Mouse (Mus musculus): ENCODE data around the gene Slc38a1. TPM values are rescaled to one million over a fixed set of nuclear protein-coding genes. Genes with fewer than 3 reads are reported as not detected.

The Slc38a1 gene
- 75.4 and 98.8 TPM in 2 replicates for polyA plus RNA-seq (2014; fragmentation: Nextera tagmentation; extraction: Ambion mirVana)

GRCm38 (mm10) chr15:96642436-96643405 lies at the start of gene Slc38a1:
TSS of gene Slc38a1 (minus strand) at chr15:96642913.
- peak within 1 kb of the TSS; percentile 95 for H3K9ac ChIP-seq (ENCODE audit: low read depth, low read length)
- peak within 1 kb of the TSS; percentile 96 for H3K4me2 ChIP-seq (replicated peaks; ENCODE audit: low read depth, low read length)
- no peaks in the 10 kb centered on the region for H3K36me3 ChIP-seq (ENCODE audit: control insufficient read depth, insufficient read depth, low read length)
- H3K4me3 ChIP-seq (ENCODE audit: low read length), result peak within 1 kb of the TSS; percentile 78
- peak within 1 kb of the TSS; percentile 98 for H3K27ac ChIP-seq (ENCODE audit: low read depth, low read length)
- H3K4me1 ChIP-seq (ENCODE audit: control insufficient read depth, insufficient read depth, low read length), result peaks cover 19% of the 10 kb centered on the region; the same call in 1 of the 2 replicates
- H3K27me3 ChIP-seq (ENCODE audit: control insufficient read depth, insufficient read depth, low read length), result no peaks in the 10 kb centered on the region
- under 1% methylated on average over 58 of the region's 70 CpGs for WGBS
- H3K9me3 ChIP-seq (ENCODE audit: control insufficient read depth, low read length), result no peaks in the 10 kb centered on the region
- ATAC-seq (ENCODE audit: low FRiP score, low TSS enrichment), result peak; percentile 69

GRCm38 (mm10) chr15:96692401-96692800 lies 49.7 kb upstream of the Slc38a1 start:
- H3K4me1 ChIP-seq (ENCODE audit: control insufficient read depth, insufficient read depth, low read length), result peaks cover 20% of the 10 kb centered on the region; the same call in 1 of the 2 replicates
- H3K4me3 ChIP-seq (ENCODE audit: low read length), result no peak overlapping the region
- H3K27ac ChIP-seq (ENCODE audit: low read depth, low read length), result no peak overlapping the region
- no peaks in the 10 kb centered on the region for H3K27me3 ChIP-seq (ENCODE audit: control insufficient read depth, insufficient read depth, low read length)
- H3K36me3 ChIP-seq (ENCODE audit: control insufficient read depth, insufficient read depth, low read length), result peaks cover 97% of the 10 kb centered on the region
- ATAC-seq (ENCODE audit: low FRiP score, low TSS enrichment), result no peak
- no peak overlapping the region for H3K9ac ChIP-seq (ENCODE audit: low read depth, low read length)
- H3K4me2 ChIP-seq (replicated peaks; ENCODE audit: low read depth, low read length), result no peak overlapping the region
- no peaks in the 10 kb centered on the region for H3K9me3 ChIP-seq (ENCODE audit: control insufficient read depth, low read length)
- 93% methylated on average over 11 of the region's 11 CpGs for WGBS

GRCm38 (mm10) chr15:96691381-96691780 lies 48.7 kb upstream of the Slc38a1 start:
- Histone ChIP-seq H3K27ac (ENCODE audit: low read depth, low read length) (no peak overlapping the region), H3K36me3 (ENCODE audit: control insufficient read depth, insufficient read depth, low read length) (peaks cover 89% of the 10 kb centered on the region), H3K27me3 (ENCODE audit: control insufficient read depth, insufficient read depth, low read length) (no peaks in the 10 kb centered on the region), H3K4me2 (replicated peaks; ENCODE audit: low read depth, low read length) (no peak overlapping the region), H3K9ac (ENCODE audit: low read depth, low read length) (no peak overlapping the region), H3K9me3 (ENCODE audit: control insufficient read depth, low read length) (no peaks in the 10 kb centered on the region), H3K4me3 (ENCODE audit: low read length) (no peak overlapping the region), H3K4me1 (ENCODE audit: control insufficient read depth, insufficient read depth, low read length) (peaks cover 10% of the 10 kb centered on the region; the same call in 1 of the 2 replicates)
- WGBS, result 86% methylated on average over 15 of the region's 15 CpGs
- no peak for ATAC-seq (ENCODE audit: low FRiP score, low TSS enrichment)

- Histone ChIP-seq H3K36me3 (ENCODE audit: control insufficient read depth, insufficient read depth, low read length) (peaks cover 83% of the 10 kb centered on the region), H3K4me1 (ENCODE audit: control insufficient read depth, insufficient read depth, low read length) (peaks cover 5% of the 10 kb centered on the region; the same call in 1 of the 2 replicates), H3K9me3 (ENCODE audit: control insufficient read depth, low read length) (no peaks in the 10 kb centered on the region), H3K4me3 (ENCODE audit: low read length) (no peak overlapping the region), H3K27ac (ENCODE audit: low read depth, low read length) (no peak overlapping the region), H3K4me2 (replicated peaks; ENCODE audit: low read depth, low read length) (no peak overlapping the region), H3K9ac (ENCODE audit: low read depth, low read length) (no peak overlapping the region), H3K27me3 (ENCODE audit: control insufficient read depth, insufficient read depth, low read length) (no peaks in the 10 kb centered on the region)
- no peak for ATAC-seq (ENCODE audit: low FRiP score, low TSS enrichment)
- 91% methylated on average over 13 of the region's 13 CpGs for WGBS
These were observed 48.1 kb upstream of the Slc38a1 start for GRCm38 (mm10) chr15:96690829-96691228.

GRCm38 (mm10) chr15:96689919-96690318 lies 47.2 kb upstream of the Slc38a1 start:
- Histone ChIP-seq H3K9ac (ENCODE audit: low read depth, low read length) (no peak overlapping the region), H3K4me1 (ENCODE audit: control insufficient read depth, insufficient read depth, low read length) (no peaks in the 10 kb centered on the region), H3K9me3 (ENCODE audit: control insufficient read depth, low read length) (no peaks in the 10 kb centered on the region), H3K27me3 (ENCODE audit: control insufficient read depth, insufficient read depth, low read length) (no peaks in the 10 kb centered on the region), H3K4me3 (ENCODE audit: low read length) (no peak overlapping the region), H3K4me2 (replicated peaks; ENCODE audit: low read depth, low read length) (no peak overlapping the region), H3K36me3 (ENCODE audit: control insufficient read depth, insufficient read depth, low read length) (peaks cover 74% of the 10 kb centered on the region), H3K27ac (ENCODE audit: low read depth, low read length) (no peak overlapping the region)
- no peak for ATAC-seq (ENCODE audit: low FRiP score, low TSS enrichment)
- WGBS, result 91% methylated on average over 9 of the region's 9 CpGs

- ATAC-seq (ENCODE audit: low FRiP score, low TSS enrichment), result no peak
- no peak overlapping the region for H3K9ac ChIP-seq (ENCODE audit: low read depth, low read length)
- H3K4me2 ChIP-seq (replicated peaks; ENCODE audit: low read depth, low read length), result no peak overlapping the region
- H3K36me3 ChIP-seq (ENCODE audit: control insufficient read depth, insufficient read depth, low read length), result peaks cover 64% of the 10 kb centered on the region
- H3K27me3 ChIP-seq (ENCODE audit: control insufficient read depth, insufficient read depth, low read length), result no peaks in the 10 kb centered on the region
- H3K27ac ChIP-seq (ENCODE audit: low read depth, low read length), result no peak overlapping the region
- no peaks in the 10 kb centered on the region for H3K4me1 ChIP-seq (ENCODE audit: control insufficient read depth, insufficient read depth, low read length)
- H3K4me3 ChIP-seq (ENCODE audit: low read length), result no peak overlapping the region
- no peaks in the 10 kb centered on the region for H3K9me3 ChIP-seq (ENCODE audit: control insufficient read depth, low read length)
- 94% methylated on average over 12 of the region's 12 CpGs for WGBS
These were observed 46.1 kb upstream of the Slc38a1 start for GRCm38 (mm10) chr15:96688784-96689318.

GRCm38 (mm10) chr15:96688036-96688435 lies 45.3 kb upstream of the Slc38a1 start:
- no peak overlapping the region for H3K4me2 ChIP-seq (replicated peaks; ENCODE audit: low read depth, low read length)
- no peak for ATAC-seq (ENCODE audit: low FRiP score, low TSS enrichment)
- H3K9me3 ChIP-seq (ENCODE audit: control insufficient read depth, low read length), result no peaks in the 10 kb centered on the region
- 83% methylated on average over 6 of the region's 6 CpGs for WGBS
- H3K4me3 ChIP-seq (ENCODE audit: low read length), result no peak overlapping the region
- H3K27me3 ChIP-seq (ENCODE audit: control insufficient read depth, insufficient read depth, low read length), result no peaks in the 10 kb centered on the region
- no peak overlapping the region for H3K9ac ChIP-seq (ENCODE audit: low read depth, low read length)
- no peak overlapping the region for H3K27ac ChIP-seq (ENCODE audit: low read depth, low read length)
- peaks cover 55% of the 10 kb centered on the region for H3K36me3 ChIP-seq (ENCODE audit: control insufficient read depth, insufficient read depth, low read length)
- no peaks in the 10 kb centered on the region for H3K4me1 ChIP-seq (ENCODE audit: control insufficient read depth, insufficient read depth, low read length)

GRCm38 (mm10) chr15:96687366-96687765 lies 44.7 kb upstream of the Slc38a1 start:
- WGBS, result 48% methylated on average over 1 of the region's 1 CpGs
- no peak overlapping the region for H3K9ac ChIP-seq (ENCODE audit: low read depth, low read length)
- no peak overlapping the region for H3K4me2 ChIP-seq (replicated peaks; ENCODE audit: low read depth, low read length)
- ATAC-seq (ENCODE audit: low FRiP score, low TSS enrichment), result no peak
- H3K4me3 ChIP-seq (ENCODE audit: low read length), result no peak overlapping the region
- no peak overlapping the region for H3K27ac ChIP-seq (ENCODE audit: low read depth, low read length)
- peaks cover 49% of the 10 kb centered on the region for H3K36me3 ChIP-seq (ENCODE audit: control insufficient read depth, insufficient read depth, low read length)
- no peaks in the 10 kb centered on the region for H3K27me3 ChIP-seq (ENCODE audit: control insufficient read depth, insufficient read depth, low read length)
- H3K9me3 ChIP-seq (ENCODE audit: control insufficient read depth, low read length), result no peaks in the 10 kb centered on the region
- no peaks in the 10 kb centered on the region for H3K4me1 ChIP-seq (ENCODE audit: control insufficient read depth, insufficient read depth, low read length)
